Mouse (Mus musculus) embryonic fibroblast, embryonic 13.5 days (primary cell): ENCODE measurements around the gene Rab3il1. TPM values are rescaled to one million over a fixed set of nuclear protein-coding genes. Genes with fewer than 3 reads are reported as not detected.

Experiments used
- H3K27ac ChIP-seq: 2 replicates; pipeline ENCODE4 v1.5.1; 2012; ENCODE audit warnings: low read length, control low read depth, inconsistent platforms; ENCODE audit not compliant: insufficient read depth
- H3K4me1 ChIP-seq: 2 replicates; pipeline ENCODE4 v1.6.1; 2011; ENCODE audit warnings: low read length; ENCODE audit not compliant: control insufficient read depth, insufficient read depth
- H3K4me3 ChIP-seq: 2 replicates; pipeline ENCODE4 v1.5.1; 2011; ENCODE audit warnings: mild to moderate bottlenecking, control low read depth, low read length; ENCODE audit not compliant: insufficient read depth
- CTCF ChIP-seq: IDR thresholded peaks from 2 replicates; pipeline ENCODE4 v1.5.1; 2011; ENCODE audit warnings: mild to moderate bottlenecking, control low read depth, low read length, moderate library complexity, borderline replicate concordance; ENCODE audit not compliant: insufficient read depth
- POLR2A ChIP-seq: IDR thresholded peaks from 2 replicates; pipeline ENCODE4 v1.6.1; 2011; ENCODE audit warnings: low read depth, mild to moderate bottlenecking, control low read depth, low read length, moderate library complexity
- polyA plus RNA-seq: library from polyadenylated mRNA; stranded (reverse); fragments of >200 nt; gene quantifications from 2 replicates; pipeline ENCODE4 v1.2.4, GENCODE M21; 2011; ENCODE audit warnings: low read depth; ENCODE audit not compliant: missing spikeins, insufficient read length

The Rab3il1 gene
- polyA plus RNA-seq, 1 experiment = 18.2 TPM

DNA sequence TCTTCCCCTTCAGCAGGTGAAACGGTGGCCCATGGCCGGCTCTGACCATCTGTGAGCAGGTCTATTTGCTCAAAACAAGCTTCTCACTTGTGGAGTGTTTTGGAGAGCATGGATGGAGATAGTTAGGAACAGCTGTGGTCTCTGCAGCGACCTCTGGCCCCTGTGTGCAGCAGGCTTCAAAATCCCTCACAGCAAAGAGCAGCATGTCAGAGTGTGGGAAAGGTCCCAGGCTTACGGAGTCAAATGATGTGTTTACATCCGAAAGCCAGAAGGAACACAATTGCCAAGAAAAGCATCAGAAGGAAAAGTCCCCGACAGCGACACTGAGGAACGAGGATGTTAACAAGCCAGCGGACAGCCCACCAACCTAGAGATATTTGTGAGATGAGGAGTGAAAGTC, 84.0 kb downstream of the Rab3il1 start:
- Histone ChIP-seq H3K27ac (no peak overlapping the region), H3K4me3 (no peak overlapping the region), H3K4me1 (no peaks in the 10 kb centered on the region)
- TF ChIP-seq CTCF (no peak), POLR2A (no peak)

DNA sequence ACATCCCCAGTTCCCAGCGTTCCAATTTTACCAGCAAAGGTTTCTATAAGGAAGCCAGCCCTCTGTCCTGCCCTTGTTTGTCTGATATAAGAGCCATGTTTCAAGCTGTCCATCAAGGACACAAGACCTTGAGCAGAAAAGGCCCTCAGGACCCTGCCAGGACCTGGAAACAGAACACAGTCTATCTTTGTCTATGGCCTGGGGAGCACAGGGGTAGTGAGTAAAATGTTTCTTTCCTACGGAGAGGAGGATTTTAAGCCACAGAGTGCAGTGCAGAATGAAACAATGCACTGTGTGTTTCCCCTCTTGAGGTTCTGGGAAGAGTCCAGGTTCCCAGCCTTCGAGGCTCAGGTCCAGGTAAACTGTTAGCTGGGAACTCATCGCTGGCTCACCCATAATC, 85.5 kb downstream of the Rab3il1 start:
- H3K4me1 ChIP-seq = no peaks in the 10 kb centered on the region
- no peak overlapping the region for H3K4me3 ChIP-seq
- H3K27ac ChIP-seq = no peak overlapping the region
- TF ChIP-seq POLR2A (no peak), CTCF (no peak)

Other genes starting within 250 kb of the Rab3il1 start
- gene Scgb2a2, start 154.1 kb upstream of the Rab3il1 start, polyA plus RNA-seq = not detected in 2 replicates
- gene Incenp, start 102.1 kb upstream of the Rab3il1 start, polyA plus RNA-seq = 48.6 and 65.9 TPM in 2 replicates
- 1,225 and 1,491 TPM in 2 replicates for gene Fth1, start 21.1 kb upstream of the Rab3il1 start, polyA plus RNA-seq
- gene Best1, start within 50 bp of the Rab3il1 start, polyA plus RNA-seq = 0.33 and 0.60 TPM in 2 replicates
- gene Fads3, start 39.9 kb downstream of the Rab3il1 start, polyA plus RNA-seq = 115 and 142 TPM in 2 replicates
- 83.8 and 86.3 TPM in 2 replicates for gene Fads2, start 100.1 kb downstream of the Rab3il1 start, polyA plus RNA-seq
- 121 and 131 TPM in 2 replicates for gene Fads1, start 181.2 kb downstream of the Rab3il1 start, polyA plus RNA-seq
- gene Tmem258, start 202.3 kb downstream of the Rab3il1 start, polyA plus RNA-seq = 285 and 290 TPM in 2 replicates
- 17.2 and 22.1 TPM in 2 replicates for gene Fen1, start 202.5 kb downstream of the Rab3il1 start, polyA plus RNA-seq
- 2.1 and 2.5 TPM in 2 replicates for gene Myrf, start 239.1 kb downstream of the Rab3il1 start, polyA plus RNA-seq